Mouse (Mus musculus) right cerebral cortex, postnatal 14 days (tissue): ENCODE data around the gene Chrne.

Source experiments
- DNase-seq: peaks from one replicate; pipeline ENCODE4 v3.0.0; 2022

The Chrne gene

GRCm38 (mm10) chr11:70651391-70651790, 32.4 kb upstream of the Chrne start:
- no peak for DNase-seq

- DNase-seq = no peak
Observed at GRCm38 (mm10) chr11:70650322-70651175, 31.5 kb upstream of the Chrne start.

- no peak for DNase-seq
Observed at GRCm38 (mm10) chr11:70649185-70649734, 30.2 kb upstream of the Chrne start.

GRCm38 (mm10) chr11:70648512-70648911, 29.5 kb upstream of the Chrne start:
- no peak for DNase-seq

- DNase-seq = peak; percentile 38
Observed at GRCm38 (mm10) chr11:70647716-70648420, 28.9 kb upstream of the Chrne start.

GRCm38 (mm10) chr11:70646691-70647650, 28.0 kb upstream of the Chrne start, which contains the start of the genes Rnf167 and Slc25a11:
Rnf167 (plus strand) TSS chr11:70647235.
Slc25a11 (minus strand) TSS chr11:70647479.
- DNase-seq = peak; percentile 95

- no peak for DNase-seq
Observed at GRCm38 (mm10) chr11:70646259-70646555, 27.2 kb upstream of the Chrne start.

- DNase-seq = no peak
Observed at GRCm38 (mm10) chr11:70645461-70646258, 26.6 kb upstream of the Chrne start.

GRCm38 (mm10) chr11:70644564-70645103, 25.6 kb upstream of the Chrne start:
- no peak for DNase-seq

- DNase-seq = no peak
Observed at GRCm38 (mm10) chr11:70643051-70643450, 24.0 kb upstream of the Chrne start.

- no peak for DNase-seq
Observed at GRCm38 (mm10) chr11:70641241-70641640, 22.2 kb upstream of the Chrne start.

GRCm38 (mm10) chr11:70639976-70640375, 21.0 kb upstream of the Chrne start:
- no peak for DNase-seq

GRCm38 (mm10) chr11:70638714-70639278, 19.8 kb upstream of the Chrne start, which contains the start of gene Gp1ba:
Gp1ba (plus strand) TSS chr11:70639122.
- no peak for DNase-seq

- DNase-seq = no peak
Observed at GRCm38 (mm10) chr11:70638293-70638692, 19.3 kb upstream of the Chrne start.

GRCm38 (mm10) chr11:70637764-70638163, 18.7 kb upstream of the Chrne start:
- DNase-seq = no peak

GRCm38 (mm10) chr11:70635601-70636000, 16.6 kb upstream of the Chrne start:
- DNase-seq = no peak

- DNase-seq = no peak
Observed at GRCm38 (mm10) chr11:70630129-70630528, 11.1 kb upstream of the Chrne start.

- DNase-seq = no peak
Observed at GRCm38 (mm10) chr11:70629557-70629956, 10.5 kb upstream of the Chrne start.

- DNase-seq = no peak
Observed at GRCm38 (mm10) chr11:70628431-70628830, 9.4 kb upstream of the Chrne start.

GRCm38 (mm10) chr11:70626877-70627276, 7.9 kb upstream of the Chrne start:
- DNase-seq = no peak

- DNase-seq = peak; percentile 59
Observed at GRCm38 (mm10) chr11:70625473-70625872, 6.5 kb upstream of the Chrne start.
